Mouse (Mus musculus) layer of hippocampus, postnatal 14 days (tissue): Measurements from ENCODE around the gene Col4a3bp. TPM values are rescaled to one million over a fixed set of nuclear protein-coding genes. Genes with fewer than 3 reads are reported as not detected.

Source experiments
- DNase-seq, 2 experiments: peaks; one replicate each; pipeline ENCODE4 v3.0.0; 2021 to 2022; ENCODE audit warnings: low spot score in 2 of 2, mixed read lengths in 1 of 2
- total RNA-seq, 2 experiments: library from RNA; stranded (reverse); gene quantifications; 2 replicates each; pipeline ENCODE4 v1.2.3; 2021

The Col4a3bp gene
- total RNA-seq, 2 experiments from 2014 or later = 56.8 to 57.5 TPM

DNA sequence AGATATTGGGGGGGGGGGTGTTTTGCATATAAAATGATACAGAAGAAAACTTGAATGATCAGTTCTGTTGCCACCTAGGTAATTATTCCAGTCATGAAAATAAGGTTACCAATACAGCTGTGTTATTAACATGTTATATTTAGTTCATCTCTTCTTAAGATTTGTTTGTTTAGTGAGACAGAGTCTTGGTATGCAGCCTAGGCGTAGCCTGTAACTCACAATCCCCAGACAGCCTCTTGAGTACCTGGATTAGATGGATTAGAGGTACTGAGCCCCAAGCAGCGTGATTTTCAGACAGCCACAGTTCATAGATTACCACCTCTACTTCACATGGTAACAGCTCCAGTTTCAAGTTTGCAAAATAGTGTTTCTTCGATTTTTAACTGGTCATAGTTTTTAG, 4.3 kb upstream of the Col4a3bp start:
- no peak for DNase-seq

DNA sequence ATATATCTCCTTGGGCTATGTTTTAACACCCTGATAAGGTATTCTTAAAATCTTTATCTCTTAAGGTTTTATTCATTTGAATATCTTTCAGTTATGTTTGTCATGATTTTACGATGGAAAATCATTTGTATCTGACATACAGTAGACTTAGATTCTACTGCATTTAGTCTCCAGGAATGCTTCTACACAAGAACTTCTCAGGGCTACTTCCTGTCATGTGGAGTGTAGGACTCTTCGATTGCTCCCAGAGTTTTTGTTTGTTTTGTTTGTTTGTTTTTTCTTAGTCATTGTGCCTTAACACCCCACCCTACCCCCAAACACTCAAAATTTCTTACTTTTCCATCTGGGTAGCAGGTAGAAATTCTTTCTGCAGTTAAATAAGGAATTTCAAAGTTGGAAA, 1.0 kb upstream of the Col4a3bp start:
- DNase-seq = no peak

DNA sequence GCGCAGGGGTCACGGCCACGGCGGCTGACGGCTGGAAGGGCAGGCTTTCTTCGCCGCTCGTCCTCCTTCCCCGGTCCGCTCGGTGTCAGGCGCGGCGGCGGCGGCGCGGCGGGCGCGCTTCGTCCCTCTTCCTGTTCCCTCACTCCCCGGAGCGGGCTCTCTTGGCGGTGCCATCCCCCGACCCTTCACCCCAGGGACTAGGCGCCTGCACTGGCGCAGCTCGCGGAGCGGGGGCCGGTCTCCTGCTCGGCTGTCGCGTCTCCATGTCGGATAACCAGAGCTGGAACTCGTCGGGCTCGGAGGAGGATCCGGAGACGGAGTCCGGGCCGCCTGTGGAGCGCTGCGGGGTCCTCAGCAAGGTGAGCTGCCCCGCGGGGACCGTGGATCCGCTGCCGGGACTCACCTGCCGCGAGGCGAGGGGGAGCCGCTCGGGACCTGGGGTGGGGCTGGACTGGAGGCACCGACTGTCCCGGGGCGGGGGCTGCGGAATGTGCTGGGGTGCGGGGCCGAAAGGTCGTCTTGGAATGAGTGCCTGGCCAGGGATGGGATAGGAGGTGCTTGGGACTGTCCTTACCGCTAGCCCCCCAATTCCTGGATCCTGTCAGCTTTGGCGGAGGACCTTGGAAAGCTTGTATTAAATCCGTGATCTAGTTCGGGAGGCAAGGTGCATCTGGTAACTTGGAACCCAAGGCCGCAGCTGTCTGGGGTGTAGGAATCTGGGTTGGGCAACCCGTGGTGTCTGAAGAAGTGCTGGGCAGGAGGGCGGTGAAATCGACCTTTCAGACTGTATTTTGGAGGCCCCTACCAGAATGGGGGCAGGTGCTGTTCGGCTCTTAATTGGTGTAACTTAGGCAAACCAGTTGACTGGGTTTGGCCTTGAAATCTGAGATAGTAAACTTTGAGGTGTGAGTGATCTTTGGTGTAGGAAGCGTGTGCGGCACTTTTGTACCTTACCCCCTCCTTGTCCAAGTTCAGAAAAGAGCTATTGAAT, 778 bp downstream of the Col4a3bp start:
- peak; percentile 24 to 48 for DNase-seq

DNA sequence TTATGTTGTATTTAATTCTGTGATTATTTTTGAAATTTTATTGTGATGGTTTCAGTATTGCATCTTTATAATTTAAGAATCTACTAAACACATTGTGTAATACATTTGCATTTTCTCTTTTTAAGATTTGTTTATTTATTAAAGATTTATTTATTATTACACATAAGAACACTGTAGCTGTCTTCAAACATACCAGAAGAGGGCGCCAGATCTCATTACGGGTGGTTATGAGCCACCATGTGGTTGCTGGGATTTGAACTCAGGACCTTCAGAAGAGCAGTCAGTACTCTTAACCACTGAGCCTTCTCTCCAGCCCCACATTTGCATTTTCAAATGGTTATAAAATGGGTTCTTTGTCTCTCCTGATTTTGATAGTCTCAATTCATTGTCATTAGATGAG, 2.1 kb downstream of the Col4a3bp start:
- no peak for DNase-seq

DNA sequence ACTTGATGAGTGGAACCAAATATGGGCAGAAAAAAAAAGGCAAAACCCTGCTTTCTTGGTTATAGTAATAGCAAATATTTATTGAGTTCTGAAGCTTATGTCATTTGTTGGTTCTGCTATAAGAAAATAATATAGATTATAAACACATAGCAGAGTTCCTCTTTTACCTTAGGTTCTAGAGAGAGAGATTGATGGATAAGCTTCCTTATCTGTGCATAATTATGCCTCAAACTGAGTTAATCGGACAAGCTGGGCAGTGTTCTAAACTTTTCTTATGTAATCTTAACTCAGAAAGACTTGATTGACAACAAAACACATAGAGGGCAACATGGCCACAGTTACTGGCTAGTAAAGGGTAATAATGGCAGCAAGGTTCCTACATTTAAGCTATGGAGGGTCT, 4.8 kb downstream of the Col4a3bp start:
- DNase-seq = no peak

DNA sequence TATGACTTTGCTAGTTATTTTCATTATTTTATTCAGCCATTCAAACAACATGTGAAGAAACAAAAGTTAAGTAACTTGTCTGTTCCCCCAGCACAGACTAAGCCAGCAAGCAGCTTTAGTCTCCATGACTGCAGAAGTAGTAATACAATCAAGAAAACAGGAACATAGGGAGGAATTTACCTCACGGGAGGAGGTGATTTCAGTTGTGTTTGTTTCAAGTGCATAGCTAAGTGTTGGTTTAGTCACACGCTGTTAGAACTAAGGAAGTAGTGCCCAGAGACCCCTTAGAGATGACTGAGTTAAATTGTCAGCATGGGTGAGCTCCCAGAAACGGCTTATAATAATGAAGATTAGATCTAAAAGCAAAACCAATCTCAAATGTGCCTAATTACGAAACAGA, 5.5 kb downstream of the Col4a3bp start:
- DNase-seq = no peak

DNA sequence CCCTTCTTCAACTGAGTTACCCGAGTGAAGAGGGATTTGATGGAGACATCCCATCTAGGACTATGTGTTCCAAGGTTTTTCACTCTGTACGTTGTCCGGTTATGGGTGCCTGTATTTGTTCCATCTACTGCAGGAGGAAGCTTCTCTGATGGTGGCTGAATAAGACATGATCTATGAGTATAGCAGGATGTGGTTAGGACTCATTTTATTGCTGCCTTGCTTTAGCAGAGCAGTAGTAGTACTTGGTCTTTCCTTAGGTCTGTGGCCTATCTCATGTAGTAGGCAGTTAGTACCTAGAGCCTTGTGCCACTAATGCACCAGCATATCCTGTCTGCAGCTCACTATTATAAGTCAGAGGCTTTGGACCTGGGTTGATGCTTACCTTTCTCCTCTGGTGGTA, 12.7 kb downstream of the Col4a3bp start:
- DNase-seq = no peak

DNA sequence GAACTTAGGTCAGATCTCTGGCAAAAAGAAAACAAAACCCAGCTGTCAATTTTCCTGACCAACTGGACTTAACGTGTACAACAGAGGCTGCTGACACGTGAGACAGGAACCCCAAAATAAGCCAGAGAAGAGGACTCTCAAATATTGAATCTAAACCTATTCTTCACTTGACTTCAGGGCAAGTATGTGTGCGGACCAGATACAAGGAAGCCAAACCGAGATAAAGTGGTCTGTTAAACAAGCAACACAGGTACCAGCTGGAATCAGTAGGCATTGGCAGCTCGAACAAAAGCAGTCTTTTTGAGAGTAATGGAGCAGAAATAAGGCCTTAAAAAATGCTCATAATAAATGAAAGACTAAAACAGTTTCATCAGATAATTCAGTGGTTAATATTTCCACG, 25.6 kb downstream of the Col4a3bp start:
- DNase-seq = no peak

DNA sequence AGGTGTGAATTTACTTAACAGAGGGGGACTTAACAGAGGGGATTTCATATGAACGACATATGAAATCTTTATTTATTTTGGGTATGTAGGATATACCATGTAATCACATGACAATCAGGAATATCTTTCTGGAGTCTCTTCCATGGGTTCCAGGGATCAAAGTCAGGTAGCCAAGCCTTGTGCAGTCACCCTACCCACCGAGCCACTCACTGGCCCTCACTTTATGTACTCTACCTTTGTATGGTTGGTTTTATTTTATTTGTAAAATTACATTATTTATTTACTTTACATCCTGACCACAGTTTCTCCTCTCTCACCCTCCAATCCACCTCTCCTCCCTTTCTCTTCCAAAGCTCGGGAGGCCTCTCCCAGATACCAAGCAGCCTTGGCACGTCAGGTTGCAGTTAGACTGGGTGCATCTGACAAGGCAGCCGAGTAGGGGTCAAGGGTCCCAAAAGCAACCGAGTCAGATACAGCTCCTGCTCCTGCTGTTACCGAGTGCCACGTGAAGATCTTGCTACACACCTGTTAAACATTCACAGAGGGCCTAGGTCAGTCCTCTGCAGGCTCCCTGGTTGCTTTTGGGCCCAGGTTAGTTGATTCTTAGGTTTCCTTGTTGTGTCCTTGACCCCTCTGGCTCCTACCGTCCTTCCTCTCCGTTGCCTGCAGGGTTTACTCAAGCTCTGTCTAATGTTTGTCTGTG, 28.0 kb downstream of the Col4a3bp start:
- DNase-seq = no peak

DNA sequence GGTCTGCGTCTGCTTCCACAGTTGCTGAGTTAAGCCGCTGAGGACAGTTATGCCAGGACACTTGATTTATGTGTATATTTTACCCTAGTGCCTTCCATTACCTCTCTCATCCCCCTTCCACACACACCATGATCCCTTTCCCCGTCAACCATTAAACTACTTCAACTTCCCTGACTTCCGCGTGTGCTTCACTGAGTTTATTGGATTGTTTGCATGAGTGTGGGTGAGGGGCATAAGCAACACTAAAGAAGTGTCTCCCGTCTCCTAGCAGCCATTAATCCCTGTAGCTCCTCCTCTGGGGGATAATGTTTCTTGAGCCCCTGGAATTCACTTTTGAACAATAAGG, 28.6 kb downstream of the Col4a3bp start:
- no peak for DNase-seq

DNA sequence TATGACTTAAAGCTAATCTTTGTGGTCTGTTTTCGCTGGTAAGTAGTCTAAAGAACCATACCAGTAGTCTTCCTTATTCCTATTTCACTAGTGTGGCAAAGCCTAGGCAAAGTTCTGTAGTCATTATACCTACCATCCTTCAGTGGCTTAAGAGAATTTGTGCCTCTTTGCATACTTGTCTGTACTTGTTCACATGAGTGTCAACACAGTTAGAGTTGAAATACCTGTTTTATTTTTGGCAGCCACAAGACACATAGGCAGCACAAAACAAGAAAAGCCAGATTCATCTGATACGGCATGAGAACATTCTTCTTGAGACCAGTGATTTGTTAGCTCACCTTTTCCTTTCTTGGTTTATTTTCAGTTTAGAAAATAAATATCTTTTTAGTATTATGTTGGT, 31.8 kb downstream of the Col4a3bp start:
- no peak for DNase-seq

DNA sequence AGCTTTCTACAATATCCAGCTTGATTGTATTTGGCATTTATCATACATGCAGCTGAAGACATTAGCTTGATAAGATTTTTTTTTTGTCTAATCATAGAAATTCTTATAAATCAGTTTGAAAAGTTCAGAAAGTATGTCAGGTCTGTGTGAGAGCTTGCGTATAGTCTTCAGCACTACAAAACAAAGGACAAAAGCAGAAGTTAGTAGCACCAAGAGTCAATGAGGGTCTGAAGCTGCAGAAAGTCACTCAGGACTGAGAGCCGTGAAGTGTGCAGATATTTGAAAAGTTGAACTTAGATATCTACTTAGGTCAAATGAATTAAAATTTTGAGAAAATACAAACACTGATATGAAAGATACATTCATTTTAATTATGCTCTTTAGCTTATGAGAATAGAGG, 36.7 kb downstream of the Col4a3bp start:
- no peak for DNase-seq

DNA sequence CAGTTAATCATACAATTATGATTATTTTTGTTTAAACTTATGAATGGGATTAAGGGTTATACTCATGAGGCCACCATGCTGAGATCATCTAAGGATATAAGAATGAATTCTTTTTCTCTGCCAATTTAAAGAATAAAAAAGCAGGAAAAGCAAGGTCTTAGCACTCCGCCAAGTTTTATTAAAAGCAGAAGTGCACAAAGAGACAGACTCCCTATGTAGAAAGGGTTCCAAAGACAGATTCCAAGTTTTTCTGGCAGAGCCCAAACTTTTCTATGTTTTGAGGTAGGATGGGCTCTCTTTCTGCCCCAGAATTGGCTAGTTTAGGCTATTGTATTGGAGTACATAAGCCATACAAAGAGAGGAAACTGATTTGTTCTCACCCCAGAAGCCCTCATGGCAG, 37.6 kb downstream of the Col4a3bp start:
- DNase-seq = no peak

DNA sequence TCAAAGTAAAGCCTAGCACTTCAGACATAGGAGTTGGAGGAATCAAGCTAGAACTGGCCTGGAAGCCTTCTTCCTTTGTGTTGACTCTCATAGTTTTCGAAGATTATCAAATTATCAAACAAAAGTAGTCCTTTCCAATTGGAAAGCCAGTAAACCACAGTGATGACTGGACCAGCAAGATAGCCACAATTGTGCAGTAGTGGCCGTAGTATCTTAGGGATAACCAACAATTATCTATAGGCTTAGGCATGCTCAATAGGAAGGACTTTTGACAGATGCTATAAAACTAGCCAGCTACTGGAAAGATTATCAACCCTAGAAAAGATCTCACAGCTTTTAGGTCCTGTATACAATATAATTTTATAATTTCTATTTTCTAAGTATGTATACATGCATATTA, 41.8 kb downstream of the Col4a3bp start:
- no peak for DNase-seq

DNA sequence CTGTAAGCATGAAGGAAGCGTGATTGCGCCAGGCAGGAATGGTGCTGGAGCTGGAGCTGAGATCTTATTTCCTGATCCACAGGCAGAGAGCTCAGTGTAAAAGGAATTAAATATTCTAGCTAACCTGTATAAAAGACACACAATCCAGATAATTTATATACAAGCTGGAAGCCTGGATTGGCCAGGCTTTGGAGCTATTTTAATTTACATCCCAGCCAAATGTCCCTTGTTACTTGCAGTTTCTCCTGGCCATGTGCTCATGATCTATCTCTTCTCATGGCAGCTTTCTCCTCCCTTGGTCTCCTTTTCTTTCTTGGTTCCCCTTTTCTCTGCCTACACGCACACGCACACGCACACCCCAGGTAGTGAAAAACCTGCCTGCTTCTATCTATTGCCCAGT, 44.1 kb downstream of the Col4a3bp start:
- DNase-seq = no peak

DNA sequence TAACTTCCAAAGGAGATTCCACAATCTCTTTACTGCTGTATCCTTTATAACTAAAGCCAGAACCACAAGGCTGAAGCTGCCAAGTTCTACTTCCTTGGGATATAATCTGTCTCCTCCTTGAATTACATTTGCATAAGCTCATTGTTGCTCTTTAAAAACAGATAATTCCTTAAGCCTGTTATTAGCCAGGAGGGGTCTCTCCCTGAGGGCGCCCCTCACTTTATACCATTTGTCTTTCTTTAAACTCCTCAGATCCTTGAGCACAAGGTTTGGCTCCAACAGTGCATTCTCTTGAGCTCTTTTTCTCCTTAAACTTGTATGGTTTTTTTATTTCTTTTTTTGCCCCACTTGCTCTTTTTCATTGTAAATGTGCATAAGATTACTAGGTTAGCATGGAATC, 46.2 kb downstream of the Col4a3bp start:
- DNase-seq = no peak

DNA sequence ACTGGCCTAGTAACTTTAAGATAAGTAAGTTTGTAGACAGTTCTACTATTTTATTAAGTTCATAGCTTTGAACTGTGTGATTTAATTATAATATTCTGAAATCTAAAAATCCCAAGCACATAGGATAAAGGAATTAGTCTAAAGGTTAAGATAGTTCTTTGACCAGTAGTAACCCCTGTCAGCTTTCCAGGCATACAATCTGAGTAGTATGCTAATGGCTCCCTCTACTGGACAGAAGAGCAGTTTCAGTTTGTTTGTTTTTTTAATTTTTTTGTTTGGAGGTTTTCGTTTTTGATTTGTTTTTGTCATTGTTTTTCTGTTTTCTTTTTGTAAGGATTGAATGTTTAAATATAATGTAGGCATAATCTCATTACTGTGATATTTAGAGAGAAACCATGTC, 51.2 kb downstream of the Col4a3bp start:
- peak in 1 of 2 experiments; percentile 46 for DNase-seq

DNA sequence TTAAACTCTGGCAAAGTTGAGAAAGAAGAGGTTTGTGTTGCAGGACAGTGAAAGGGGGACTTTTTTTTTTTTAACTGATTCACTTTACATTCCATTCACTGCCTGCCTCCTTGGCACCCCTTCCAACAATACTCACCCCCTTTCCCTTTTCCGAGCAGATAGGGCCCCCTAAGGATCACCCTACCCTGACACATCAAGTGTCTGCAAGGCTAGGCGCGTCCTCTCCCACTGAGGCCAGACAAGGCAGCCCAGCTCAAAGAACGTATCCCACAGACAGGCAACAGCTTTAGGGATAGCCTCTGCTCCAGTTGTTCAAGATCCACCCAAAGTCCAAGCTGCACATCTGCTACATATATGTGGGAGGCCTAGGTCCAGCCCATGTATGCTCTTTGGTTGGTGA, 51.7 kb downstream of the Col4a3bp start:
- DNase-seq = no peak

DNA sequence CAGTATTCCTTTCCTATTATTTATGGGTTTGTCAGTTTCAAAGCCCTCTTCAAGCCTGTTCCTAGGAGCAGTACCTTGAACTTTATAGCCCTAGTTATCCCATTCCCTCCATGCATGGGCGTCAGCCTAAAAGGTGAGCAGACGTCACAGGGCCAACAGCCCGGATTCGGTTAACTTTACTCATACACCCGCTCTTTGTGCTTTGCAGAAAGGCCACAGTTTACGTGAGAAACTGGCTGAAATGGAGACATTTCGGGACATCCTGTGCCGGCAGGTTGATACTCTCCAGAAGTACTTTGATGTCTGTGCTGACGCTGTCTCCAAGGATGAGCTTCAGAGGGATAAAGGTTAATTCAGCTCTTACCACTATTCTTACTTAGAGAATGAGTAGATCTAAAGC, 56.8 kb downstream of the Col4a3bp start:
- DNase-seq = no peak

DNA sequence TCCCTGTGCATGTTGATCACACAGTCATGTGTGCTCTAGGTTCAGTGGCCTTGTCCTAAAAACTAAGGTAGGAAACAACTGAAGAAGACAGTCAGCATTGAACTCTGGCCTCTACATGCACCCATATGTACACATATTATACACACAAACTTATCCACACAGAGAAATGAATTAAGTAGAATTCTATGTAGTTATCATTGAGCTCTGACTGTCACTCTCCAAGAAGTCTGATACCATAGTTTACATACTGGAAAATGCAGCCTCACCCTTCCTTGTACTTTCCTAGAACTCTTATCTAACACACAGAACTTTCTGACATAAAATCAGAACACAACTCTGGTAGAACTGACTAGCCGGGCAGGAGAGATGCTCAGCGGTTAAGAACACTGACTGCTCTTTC, 61.8 kb downstream of the Col4a3bp start:
- no peak for DNase-seq

DNA sequence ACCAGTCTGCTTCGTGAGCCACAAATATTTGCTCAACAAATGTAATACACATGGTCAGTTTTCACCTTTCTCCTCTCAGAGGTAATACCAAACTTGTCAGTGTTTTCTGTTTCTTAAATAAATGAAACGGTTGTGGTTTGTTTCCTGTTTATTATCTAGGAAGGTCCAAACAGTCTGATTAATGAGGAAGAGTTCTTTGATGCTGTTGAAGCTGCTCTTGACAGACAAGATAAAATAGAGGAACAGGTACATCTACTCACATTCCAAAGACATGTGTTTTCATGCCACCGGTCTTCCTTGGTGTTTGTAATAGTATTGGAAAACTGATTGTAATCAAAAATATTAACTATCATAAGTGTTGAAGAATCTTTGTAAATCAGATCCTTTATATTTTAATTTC, 72.2 kb downstream of the Col4a3bp start:
- DNase-seq = no peak

DNA sequence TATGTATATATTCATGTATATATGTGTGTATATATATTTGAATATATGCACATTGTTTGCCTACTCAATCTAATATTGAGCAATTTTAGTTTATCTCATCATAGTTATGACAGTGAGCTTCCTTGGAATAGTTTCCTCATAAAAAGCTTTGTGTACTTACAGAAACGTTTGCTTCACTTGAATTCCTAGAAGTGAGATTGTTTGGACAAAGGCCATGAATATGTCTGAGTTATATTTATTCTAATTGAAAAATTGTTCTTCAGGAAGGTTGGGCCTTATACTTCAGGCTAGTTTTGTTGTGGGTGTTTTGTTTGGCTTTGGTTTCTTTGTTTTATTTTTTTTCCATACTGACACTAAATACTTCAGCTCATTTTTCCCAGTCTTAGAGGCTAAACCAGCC, 78.5 kb downstream of the Col4a3bp start:
- no peak for DNase-seq

DNA sequence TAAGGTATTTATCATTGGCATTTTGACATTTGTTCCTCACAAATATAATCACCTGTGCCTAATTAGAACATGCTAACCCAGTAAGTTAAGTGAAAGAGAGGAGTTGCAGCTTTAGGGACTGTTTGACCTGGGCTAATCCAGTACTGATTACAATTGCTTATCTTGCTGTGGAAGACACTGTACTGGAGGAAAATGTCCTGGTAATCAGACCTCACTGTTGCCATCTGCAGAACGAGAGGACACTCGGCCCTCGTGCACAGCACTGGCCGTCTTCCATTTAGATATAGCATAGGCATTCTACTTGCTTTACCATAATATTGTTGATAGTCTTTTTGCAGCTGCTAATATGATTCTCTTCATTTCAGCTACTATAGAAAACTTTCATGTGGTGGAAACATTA, 88.0 kb downstream of the Col4a3bp start:
- DNase-seq = no peak
